Mouse (Mus musculus): ENCODE measurements around the gene Mup4.
"Not testable (repeated sequence)": the region's sequence is repeated elsewhere in the genome, so short reads cannot be mapped to it uniquely, and the experiment has no call there.

Gene Mup4

GRCm38 (mm10) chr4:59960610-59961009, at the start of gene Mup4:
TSS of gene Mup4 (minus strand) at chr4:59960710.
- in situ Hi-C loops (cut with MboI, MseI) = no loop called here

- in situ Hi-C loops (cut with MboI, MseI) = not testable (repeated sequence)
Observed at GRCm38 (mm10) chr4:59997894-59998293, 37.4 kb upstream of the Mup4 start.

- in situ Hi-C loops (cut with MboI, MseI) = no loop called here
Observed at GRCm38 (mm10) chr4:59963405-59964344, 3.2 kb upstream of the Mup4 start, which contains the start of gene Mup6. TSS of gene Mup6 (plus strand) at chr4:59964294.

- in situ Hi-C loops (cut with MboI, MseI) = loop anchor here in 1 of 2 experiments (10.0 kb wide), 1 partner anchor 87 kb away; no protein-coding TSS in a partner anchor
Observed at GRCm38 (mm10) chr4:59937543-59937942, 23.0 kb downstream of the Mup4 start.

GRCm38 (mm10) chr4:59932505-59933281, 27.8 kb downstream of the Mup4 start:
- in situ Hi-C loops (cut with MboI, MseI) = loop anchor here in 1 of 2 experiments (10.0 kb wide), 1 partner anchor 92 kb away; no protein-coding TSS in a partner anchor

- in situ Hi-C loops (cut with MboI, MseI) = no loop called here
Observed at GRCm38 (mm10) chr4:59928347-59928746, 32.2 kb downstream of the Mup4 start.

GRCm38 (mm10) chr4:59927666-59928065, 32.8 kb downstream of the Mup4 start:
- in situ Hi-C loops (cut with MboI, MseI) = no loop called here

GRCm38 (mm10) chr4:59925082-59925481, 35.4 kb downstream of the Mup4 start:
- in situ Hi-C loops (cut with MboI, MseI) = no loop called here

- in situ Hi-C loops (cut with MboI, MseI) = no loop called here
Observed at GRCm38 (mm10) chr4:59917966-59918365, 42.5 kb downstream of the Mup4 start.

GRCm38 (mm10) chr4:59914608-59915403, 45.7 kb downstream of the Mup4 start, which contains the start of gene Slc46a2:
TSS of gene Slc46a2 (minus strand) at chr4:59915056.
- in situ Hi-C loops (cut with MboI, MseI) = no loop called here

GRCm38 (mm10) chr4:59908785-59909184, 51.7 kb downstream of the Mup4 start:
- in situ Hi-C loops (cut with MboI, MseI) = no loop called here

GRCm38 (mm10) chr4:59907657-59908230, 52.8 kb downstream of the Mup4 start:
- in situ Hi-C loops (cut with MboI, MseI) = no loop called here

- in situ Hi-C loops (cut with MboI, MseI) = no loop called here
Observed at GRCm38 (mm10) chr4:59907092-59907491, 53.4 kb downstream of the Mup4 start.

Data from T-helper 17 cell (primary cell).